Mouse (Mus musculus) gastrocnemius, adult 2 months (tissue): ENCODE data around the gene Plscr4. TPM values are rescaled to one million over a fixed set of nuclear protein-coding genes. Genes with fewer than 3 reads are reported as not detected.

ENCODE experiments used
- DNase-seq: peaks from one replicate; pipeline ENCODE4 v3.0.0; 2022
- H3K27ac ChIP-seq: fragments of 200-600 bp; 2 replicates; pipeline ENCODE4 v1.8.1; 2022; ENCODE audit warnings: mild to moderate bottlenecking
- H3K4me3 ChIP-seq: fragments of 200-600 bp; 2 replicates; pipeline ENCODE4 v1.8.1; 2022; ENCODE audit warnings: mild to moderate bottlenecking, moderate library complexity
- CTCF ChIP-seq: fragments of 200-600 bp; IDR thresholded peaks from 2 replicates; pipeline ENCODE4 v1.8.1; 2022; ENCODE audit warnings: antibody characterized with exemption, mild to moderate bottlenecking, moderate library complexity
- intact Hi-C: fragments of 180-260 bp; cut with DNase I; formaldehyde crosslinking; loops from one replicate; pipeline ENCODE4 v1.15.1; 2025
- total RNA-seq, 2 experiments: library from RNA; stranded (reverse); gene quantifications; 2 replicates each; pipeline ENCODE4 v1.2.3; 2021

Gene Plscr4
- total RNA-seq, 2 experiments from 2014 or later = 2.7 to 3.3 TPM

DNA sequence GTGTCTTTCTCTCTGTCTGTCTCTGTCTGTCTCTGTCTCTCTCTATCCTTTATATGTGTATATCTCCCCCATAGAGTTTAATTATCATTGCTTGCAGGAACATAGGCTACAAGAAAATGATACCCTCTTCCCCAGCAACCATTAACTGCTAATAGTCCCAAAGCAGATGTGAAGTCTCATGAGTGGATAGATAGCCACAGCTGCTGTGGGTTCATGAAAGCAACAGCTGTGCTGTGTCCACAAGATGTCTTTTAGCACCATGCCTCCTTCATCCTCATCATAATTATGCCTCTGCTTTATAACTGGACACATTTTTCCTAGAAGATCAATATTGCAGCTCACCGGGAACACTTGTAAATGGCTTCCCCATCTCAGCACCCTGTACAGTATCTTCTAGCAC is 17.1 kb downstream of the Plscr4 start:
- H3K4me3 ChIP-seq = no peak overlapping the region
- no peak for TF ChIP-seq CTCF
- no peak for DNase-seq
- H3K27ac ChIP-seq = no peak overlapping the region
- intact Hi-C loops = no loop called here

DNA sequence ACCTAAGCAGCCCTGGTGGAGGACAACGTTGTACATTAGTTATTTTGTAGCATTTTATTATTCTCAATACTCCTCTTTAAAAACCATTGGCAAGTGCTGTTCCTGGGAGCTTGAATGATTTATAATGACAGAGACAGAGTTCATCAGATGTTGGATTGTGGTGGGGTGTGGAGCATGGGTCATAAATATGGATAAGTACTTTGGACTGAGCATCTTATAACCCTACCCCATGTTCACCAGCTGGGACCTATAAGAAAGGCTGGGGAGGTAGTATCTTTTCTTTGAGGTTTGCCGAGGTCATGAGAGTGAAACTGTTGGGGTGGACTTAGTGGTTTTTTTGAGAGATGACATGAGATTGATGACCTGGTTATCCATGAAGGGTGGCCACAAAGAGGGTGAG is 24.5 kb downstream of the Plscr4 start:
- Histone ChIP-seq H3K4me3 (no peak overlapping the region), H3K27ac (no peak overlapping the region)
- no peak for TF ChIP-seq CTCF
- intact Hi-C loops = no loop called here
- no peak for DNase-seq

DNA sequence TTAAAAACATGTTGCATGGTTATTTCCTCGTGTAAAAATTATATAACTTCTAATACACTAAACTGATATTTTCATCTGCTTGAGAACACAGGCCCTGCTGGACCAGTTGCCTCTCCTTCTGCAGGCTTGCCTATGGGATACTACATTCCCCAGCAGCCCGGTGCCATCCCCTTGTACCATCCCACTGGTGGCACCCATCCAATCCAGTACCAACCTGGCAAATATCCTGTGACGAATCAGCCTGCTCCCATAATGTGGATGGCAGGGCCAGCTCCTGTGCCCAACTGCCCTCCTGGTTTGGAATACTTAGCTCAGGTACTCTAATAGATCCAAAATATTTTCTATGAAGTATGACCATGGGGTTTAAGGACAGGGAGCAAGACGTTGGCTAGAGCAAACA is 25.4 kb downstream of the Plscr4 start:
- H3K4me3 ChIP-seq = no peak overlapping the region
- H3K27ac ChIP-seq = no peak overlapping the region
- intact Hi-C loops = no loop called here
- TF ChIP-seq CTCF = no peak
- no peak for DNase-seq

DNA sequence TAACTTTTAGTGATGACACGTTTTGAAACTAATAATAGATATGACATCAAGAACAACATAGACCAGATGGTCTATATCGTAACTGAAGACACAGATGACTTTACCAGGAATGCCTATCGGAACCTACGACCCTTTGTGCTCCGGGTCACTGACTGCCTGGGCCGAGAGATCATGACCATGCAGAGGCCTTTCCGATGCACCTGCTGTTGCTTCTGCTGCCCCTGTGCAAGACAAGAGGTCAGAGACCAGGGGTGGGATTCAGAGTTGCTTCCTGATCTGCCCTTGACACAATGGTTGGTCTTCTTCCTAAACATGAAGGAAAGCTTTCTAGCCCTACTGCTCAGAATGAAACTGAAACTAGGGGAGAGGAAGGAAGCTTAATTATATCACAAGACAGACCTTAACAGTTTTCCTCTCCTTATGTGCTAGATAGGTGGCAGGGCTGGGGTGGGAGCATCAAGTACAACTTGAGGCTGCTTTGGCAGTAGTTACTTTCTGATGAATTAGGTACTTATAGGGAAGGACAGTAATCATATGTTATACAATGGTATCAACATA is 27.6 kb downstream of the Plscr4 start:
- no peak for DNase-seq
- intact Hi-C loops = no loop called here
- Histone ChIP-seq H3K4me3 (no peak overlapping the region), H3K27ac (no peak overlapping the region)
- no peak for TF ChIP-seq CTCF

DNA sequence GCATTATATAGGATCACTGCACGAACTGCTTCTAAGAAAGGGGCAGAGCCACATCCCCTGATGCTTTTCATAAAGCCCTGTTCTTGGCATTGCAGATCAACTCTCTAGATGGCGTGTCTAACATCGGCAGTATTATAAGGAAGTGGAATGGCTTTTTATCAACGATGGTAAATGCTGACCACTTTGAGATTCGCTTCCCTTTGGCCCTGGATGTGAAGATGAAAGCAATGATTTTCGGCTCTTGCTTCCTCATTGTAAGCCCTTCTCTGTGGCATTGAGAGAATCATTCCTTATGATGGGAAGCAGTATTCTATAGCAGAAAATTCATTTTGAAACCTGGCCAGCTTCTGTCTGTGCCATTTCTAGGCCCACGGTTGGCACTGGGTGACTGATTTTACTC is 32.7 kb downstream of the Plscr4 start:
- no peak for TF ChIP-seq CTCF
- Histone ChIP-seq H3K4me3 (no peak overlapping the region), H3K27ac (no peak overlapping the region)
- DNase-seq = no peak
- intact Hi-C loops = loop anchor here (10.0 kb wide), 1 partner anchor 345 kb away; no protein-coding TSS in a partner anchor

DNA sequence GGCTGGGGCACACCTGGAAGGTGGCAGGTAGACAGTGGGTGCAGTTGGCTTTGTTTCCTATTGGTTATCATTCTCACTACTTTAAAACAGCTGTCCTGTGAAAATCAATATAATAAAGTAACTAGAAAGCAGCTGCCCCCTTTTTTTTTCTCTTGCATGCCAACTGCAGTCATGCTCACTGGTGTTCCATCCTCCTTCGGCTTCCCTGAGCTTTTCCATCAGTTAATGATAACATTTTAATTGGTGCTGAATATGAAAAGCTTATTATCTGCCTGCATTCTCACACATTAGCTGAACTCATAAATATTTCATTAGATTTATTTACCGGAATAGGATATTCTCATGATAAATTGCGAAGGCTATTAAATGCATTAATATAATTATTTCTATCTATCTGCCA is 33.1 kb downstream of the Plscr4 start:
- Histone ChIP-seq H3K4me3 (no peak overlapping the region), H3K27ac (no peak overlapping the region)
- no peak for TF ChIP-seq CTCF
- intact Hi-C loops = loop anchor here (10.0 kb wide), 1 partner anchor 346 kb away; no protein-coding TSS in a partner anchor
- DNase-seq = no peak

DNA sequence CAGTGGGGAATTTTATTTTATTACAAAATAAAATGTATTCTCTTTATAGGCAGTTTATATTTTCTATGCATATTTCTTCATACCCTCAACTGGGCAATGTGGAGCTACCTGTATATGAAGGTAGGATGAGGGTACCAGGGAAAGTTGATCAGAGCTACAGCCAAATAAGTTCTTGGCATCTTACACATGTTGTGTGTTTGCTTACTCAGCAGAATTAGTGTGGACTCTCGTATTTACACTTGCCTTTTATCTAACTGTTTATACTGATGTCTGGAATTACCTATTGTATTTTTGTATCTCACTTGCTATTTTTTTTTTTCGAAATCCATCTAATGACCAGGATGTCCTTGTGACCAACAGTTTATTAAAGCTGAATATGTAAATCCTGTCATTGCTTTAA is 34.1 kb downstream of the Plscr4 start:
- Histone ChIP-seq H3K27ac (no peak overlapping the region), H3K4me3 (no peak overlapping the region)
- DNase-seq = no peak
- intact Hi-C loops = loop anchor here (10.0 kb wide), 1 partner anchor 346 kb away; no protein-coding TSS in a partner anchor
- no peak for TF ChIP-seq CTCF

DNA sequence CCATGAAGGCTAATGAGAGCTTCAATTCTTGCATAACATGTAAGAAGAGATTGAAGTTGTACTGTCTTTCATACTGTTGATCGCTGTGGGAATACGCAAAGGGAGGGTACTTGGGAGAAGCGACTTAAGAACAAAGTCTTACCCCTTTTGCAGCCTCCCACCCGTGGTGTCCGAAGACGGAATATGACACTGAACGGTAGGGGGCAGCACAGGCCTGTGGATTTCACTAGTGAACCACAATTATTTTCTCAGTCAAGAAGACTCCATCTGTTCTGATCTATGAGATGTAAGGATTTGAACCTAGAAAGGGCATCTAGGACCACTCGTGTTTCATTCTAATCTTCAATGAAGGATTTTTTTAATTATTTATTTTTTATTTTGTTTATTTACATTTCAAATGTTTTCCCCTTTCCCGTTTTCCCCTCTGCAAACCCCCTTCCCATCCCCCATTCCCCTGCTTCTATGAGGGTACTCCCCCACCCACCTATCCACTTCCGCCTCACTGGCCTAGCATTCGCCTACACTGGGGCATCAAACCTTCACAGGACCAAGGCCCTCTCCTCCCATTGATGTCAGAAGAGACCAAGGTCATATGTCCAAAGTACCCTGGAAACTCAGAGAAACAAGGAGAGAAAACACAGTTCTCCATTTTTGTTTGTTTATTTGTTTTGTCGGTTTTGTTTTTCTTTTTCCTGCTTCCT is 42.7 kb downstream of the Plscr4 start:
- Histone ChIP-seq H3K27ac (no peak overlapping the region), H3K4me3 (no peak overlapping the region)
- DNase-seq = peak; percentile 88
- peak; percentile 94 for TF ChIP-seq CTCF
- intact Hi-C loops = loop anchor here (1.0 to 10.0 kb wide), 3 partner anchors 111 to 379 kb away; no protein-coding TSS in a partner anchor

DNA sequence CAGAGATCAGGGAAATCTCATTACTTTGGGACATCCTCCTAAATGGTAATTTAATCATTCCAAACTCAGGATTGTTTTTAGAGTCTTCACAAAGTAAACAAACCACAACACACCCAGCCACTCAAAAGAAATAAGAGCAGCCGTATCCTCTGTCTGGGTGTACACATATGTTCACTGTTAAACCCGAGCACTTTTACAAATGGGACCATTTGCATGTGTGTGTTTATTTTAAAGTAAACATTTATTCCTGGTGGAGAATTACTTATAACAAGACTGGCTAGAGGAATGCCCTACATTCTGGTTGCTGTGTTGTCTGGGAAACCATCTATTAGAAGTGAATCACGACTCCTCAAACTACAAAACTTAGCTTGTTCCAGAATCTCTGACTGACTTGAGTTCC is 47.1 kb downstream of the Plscr4 start:
- no peak for TF ChIP-seq CTCF
- intact Hi-C loops = no loop called here
- DNase-seq = no peak
- Histone ChIP-seq H3K27ac (no peak overlapping the region), H3K4me3 (no peak overlapping the region)

DNA sequence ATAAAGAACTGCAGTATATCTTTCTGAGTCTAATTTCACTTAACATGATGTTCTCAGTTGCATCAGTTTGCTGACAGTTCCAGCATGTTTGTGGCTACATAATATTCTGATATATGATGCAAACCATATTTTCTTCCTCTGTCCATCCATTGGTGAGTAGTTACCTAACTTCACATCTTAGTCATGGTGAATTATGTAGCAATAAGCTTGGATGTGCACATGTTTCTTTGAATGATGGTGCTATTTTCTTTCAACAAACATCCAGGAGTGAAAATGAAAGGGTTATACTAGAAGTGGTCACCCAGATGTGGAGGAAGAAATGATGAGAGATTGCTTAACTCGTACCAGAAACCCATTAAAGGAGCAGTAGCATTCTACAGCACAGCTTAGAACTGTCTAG is 47.7 kb downstream of the Plscr4 start:
- DNase-seq = no peak
- no peak for TF ChIP-seq CTCF
- intact Hi-C loops = no loop called here
- Histone ChIP-seq H3K4me3 (no peak overlapping the region), H3K27ac (no peak overlapping the region)

DNA sequence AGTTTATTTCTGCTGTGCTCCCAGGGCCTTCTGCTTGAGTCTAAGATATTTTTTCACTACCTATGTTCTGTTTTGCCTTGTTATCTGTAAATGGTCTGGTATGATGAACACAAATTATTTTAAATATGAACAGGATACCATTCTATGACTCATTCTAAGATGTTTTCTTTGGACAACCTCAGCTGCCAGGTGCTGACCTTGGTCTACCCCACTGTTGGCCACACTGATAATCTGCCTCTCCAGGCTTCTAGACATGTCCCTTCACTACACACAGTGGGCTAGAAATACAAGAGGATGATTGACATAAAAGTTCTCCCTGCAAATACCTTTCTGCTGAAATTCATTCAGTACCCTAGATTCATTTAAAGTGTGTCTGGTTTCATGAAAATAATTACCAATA is 54.5 kb downstream of the Plscr4 start:
- no peak overlapping the region for H3K27ac ChIP-seq
- intact Hi-C loops = no loop called here
- TF ChIP-seq CTCF = no peak
- no peak for DNase-seq
- no peak overlapping the region for H3K4me3 ChIP-seq

DNA sequence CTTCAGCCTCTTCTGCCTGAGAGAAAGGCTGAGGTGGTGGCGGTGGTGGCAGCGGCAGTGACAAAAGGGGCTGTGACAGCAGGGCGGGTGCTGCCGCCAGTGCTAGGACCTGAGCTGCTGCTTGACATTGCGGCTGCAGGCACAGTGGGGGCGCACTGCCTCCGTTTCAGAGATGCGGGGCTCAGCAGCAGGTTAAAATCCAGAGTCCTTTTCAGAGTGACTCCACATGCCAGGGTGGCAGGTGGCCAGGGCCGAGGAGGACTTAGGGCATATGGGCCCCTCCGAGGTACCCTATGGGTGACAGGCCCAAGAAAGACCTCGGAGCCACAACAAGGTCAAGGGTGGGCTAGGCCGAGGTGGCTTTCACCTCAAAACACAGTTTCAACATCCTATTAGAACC is 59.9 kb downstream of the Plscr4 start:
- intact Hi-C loops = no loop called here
- TF ChIP-seq CTCF = no peak
- Histone ChIP-seq H3K27ac (no peak overlapping the region), H3K4me3 (no peak overlapping the region)
- no peak for DNase-seq

DNA sequence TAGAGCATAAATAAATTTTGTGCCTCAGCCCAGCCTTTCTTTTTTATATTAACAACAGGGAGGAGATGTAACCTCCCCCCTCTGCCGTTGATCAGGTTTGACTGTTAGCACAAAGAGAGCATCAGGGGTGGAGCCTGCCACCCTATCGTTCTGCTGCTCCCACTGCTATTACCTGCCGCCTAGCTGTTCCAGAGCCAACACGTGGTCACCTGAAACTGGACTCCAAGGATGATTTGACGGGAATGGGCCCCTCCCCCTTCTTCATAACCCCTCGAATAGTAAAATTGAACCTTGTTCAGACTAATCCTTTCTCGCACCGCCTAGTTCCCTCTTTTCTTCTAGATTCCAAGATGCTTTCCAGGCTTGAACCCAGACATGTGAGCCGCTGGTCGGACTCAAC is 63.6 kb downstream of the Plscr4 start:
- no peak for TF ChIP-seq CTCF
- intact Hi-C loops = no loop called here
- no peak overlapping the region for H3K27ac ChIP-seq
- no peak for DNase-seq
- no peak overlapping the region for H3K4me3 ChIP-seq

DNA sequence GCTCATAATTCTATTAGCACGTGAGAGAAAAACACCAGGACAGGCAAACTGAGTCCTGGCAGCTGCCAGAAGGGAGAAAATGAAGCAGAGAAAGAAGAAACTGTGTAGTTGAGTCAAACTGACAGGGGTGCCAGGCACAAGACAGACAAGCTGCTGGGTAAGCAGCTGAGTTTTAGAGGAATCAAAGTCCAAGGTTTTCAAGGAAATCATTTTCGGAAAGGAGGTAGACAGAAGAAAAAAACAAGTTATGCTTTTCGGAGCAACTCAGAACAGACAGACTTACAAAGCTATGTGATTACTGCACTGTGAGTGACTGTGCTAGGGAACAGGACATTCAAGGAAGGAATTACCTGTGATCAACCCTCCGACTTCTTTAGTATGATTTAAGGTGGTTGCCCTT is 67.3 kb downstream of the Plscr4 start:
- DNase-seq = no peak
- Histone ChIP-seq H3K4me3 (no peak overlapping the region), H3K27ac (no peak overlapping the region)
- TF ChIP-seq CTCF = no peak
- intact Hi-C loops = no loop called here
